Mouse (Mus musculus): ENCODE measurements around the gene Gm10563. TPM values are rescaled to one million over a fixed set of nuclear protein-coding genes. Genes with fewer than 3 reads are reported as not detected.
A peak's percentile ranks its signal among the peaks of the same experiment; 100 is the strongest.
"Not testable (repeated sequence)": the region's sequence is repeated elsewhere in the genome, so short reads cannot be mapped to it uniquely, and the experiment has no call there.

Gene Gm10563
- total RNA-seq, 1 experiment from 2014 or later, result not detected

- no peak for DNase-seq
These were observed 46.7 kb downstream of the Gm10563 start for GRCm38 (mm10) chr4:155598536-155598935.

GRCm38 (mm10) chr4:155596606-155597005 lies 48.6 kb downstream of the Gm10563 start:
- no peak for DNase-seq

DNA sequence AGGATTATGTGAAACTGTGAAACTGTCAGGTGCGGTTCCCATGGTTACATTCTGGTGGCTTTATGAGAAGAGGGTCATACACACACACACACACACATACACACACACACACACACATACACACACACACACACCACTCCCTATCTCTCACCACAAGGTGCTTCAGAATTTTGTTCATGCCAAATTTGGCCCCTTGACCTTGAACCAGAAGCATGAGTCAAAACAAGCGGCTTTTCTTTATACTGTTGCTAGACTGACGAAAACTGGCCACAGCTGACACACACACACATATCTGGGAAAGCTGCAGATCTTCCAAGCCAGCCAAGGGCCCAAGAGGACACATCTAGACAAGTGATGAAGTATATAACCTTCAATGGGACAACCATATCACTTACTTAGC lies 49.4 kb downstream of the Gm10563 start:
- no peak for DNase-seq

DNA sequence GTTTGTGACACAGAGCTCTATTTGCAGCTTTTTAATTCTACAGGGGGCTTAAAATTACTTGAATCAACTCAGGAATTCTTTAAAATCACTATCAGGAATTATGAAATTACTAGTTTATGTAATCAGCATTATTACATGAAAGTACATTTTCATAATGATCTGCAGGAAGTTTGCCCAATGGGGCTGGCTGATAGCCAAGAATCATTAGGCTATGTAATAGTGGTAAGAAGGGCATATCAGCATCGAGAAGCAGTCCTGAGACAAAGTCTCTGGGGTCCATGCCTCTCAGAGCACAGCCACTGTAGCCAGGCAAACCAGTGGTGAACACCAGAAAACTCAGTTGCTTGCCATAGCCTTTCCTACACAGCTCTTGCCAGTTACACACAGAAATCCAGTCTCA lies 51.4 kb downstream of the Gm10563 start:
- no peak for DNase-seq

- DNase-seq, result no peak
These were observed 54.0 kb downstream of the Gm10563 start for GRCm38 (mm10) chr4:155591012-155591719.

DNA sequence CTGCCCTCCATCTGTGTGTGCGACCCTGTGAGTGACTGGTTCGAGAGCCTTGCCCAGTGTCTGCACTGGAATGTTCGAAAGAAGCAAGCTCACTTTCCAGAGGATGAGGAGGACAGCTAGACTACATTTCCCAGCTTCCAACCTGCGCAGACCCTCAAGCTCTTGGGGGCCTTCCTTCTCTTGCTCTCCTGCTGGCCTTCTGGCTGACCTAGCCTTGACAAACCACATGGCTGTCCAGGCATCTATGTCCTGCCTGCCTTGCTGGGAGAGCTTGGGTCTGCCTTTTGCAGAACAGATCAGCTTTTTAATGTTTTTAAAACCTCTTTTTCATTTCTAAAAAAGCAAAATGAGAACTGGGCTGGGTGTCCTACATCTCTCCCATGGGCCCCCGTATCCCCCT lies 55.9 kb downstream of the Gm10563 start:
- DNase-seq, result no peak

GRCm38 (mm10) chr4:155582279-155582905 lies 62.8 kb downstream of the Gm10563 start:
- DNase-seq, result peak; percentile 65

GRCm38 (mm10) chr4:155580420-155580819 lies 64.8 kb downstream of the Gm10563 start:
- DNase-seq, result peak; percentile 60

GRCm38 (mm10) chr4:155578336-155579125 lies 66.7 kb downstream of the Gm10563 start:
- peak; percentile 92 for DNase-seq

- no peak for DNase-seq
These were observed 67.5 kb downstream of the Gm10563 start for GRCm38 (mm10) chr4:155577741-155578140.

- peak; percentile 50 for DNase-seq
These were observed 68.1 kb downstream of the Gm10563 start for GRCm38 (mm10) chr4:155577132-155577531.

GRCm38 (mm10) chr4:155575521-155575920 lies 69.7 kb downstream of the Gm10563 start:
- DNase-seq, result no peak

DNA sequence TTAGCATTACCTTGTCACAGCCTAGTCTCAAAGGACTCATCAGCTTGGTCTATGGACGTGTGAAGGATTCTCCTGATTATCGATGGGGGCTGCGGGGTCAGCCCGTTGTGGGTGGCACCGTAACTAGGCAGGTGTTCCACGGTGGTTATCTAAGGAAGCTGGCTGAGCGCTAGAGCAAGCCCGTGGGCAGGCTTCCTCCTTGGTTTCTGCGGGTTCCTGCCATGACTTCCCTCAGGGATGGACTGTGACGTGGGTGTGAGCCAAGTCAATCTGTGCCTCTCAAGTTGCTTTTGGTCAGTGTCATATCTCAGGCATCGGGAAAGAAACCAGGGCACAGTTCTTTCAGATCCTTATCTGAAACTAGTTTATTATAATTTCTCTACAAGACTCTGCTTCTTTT lies 70.3 kb downstream of the Gm10563 start:
- no peak for DNase-seq

DNA sequence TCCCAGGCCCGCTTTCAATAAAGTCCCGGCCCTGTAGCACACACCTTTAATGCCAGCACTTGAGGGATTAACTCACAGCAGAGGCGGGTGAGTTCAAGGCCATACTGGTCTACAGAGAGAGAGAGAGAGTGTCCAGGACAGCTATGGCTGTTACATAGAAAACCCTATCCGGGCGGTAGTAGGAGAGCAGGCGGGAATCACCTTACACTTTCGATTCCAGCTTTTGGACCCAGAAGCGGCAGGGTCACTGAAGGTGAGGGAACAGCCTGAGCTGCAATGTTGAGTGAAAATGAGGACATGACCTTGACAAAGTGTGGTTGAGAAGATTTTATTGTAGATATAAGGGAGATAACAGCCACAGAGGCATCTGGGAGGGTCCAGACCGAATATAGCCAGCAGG lies 71.3 kb downstream of the Gm10563 start:
- no peak for DNase-seq

DNA sequence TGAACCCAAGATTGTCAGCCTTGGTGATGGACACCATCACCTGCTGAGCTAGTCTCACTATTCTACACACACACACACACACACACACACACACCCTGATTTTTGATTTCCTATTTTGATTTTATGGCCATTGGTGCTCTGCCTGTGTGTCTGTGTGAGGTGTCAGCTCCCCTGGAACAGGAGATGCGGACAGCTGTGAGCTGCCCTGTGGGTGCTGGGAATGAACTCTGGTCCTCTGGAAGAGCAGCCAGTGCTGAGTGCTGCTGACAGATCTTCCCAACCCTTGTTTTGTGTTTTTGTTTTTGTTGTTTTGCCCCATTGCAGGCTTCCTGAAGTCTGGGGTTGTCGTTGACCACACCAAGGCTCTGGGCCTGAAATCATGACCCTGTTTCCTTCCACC lies 72.1 kb downstream of the Gm10563 start:
- no peak for DNase-seq

DNA sequence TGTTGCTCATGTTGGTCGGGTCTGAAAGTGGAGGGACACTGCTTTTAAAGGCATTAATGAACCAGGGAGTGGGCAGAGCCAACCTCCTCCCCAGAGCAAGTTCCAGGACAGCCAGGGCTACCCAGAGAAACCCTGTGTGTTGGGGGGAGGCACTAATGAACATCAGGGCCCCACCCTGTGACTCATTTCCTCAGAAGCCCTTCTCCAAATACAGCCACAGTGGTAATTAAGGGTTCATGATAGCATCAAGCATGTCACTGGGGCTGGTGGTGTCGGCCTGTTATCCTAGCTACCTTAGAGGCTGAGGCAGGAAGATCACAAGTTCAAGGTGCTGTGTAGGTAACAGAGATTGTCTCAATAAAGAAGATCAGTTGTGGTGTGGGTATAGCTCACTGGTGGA lies 73.8 kb downstream of the Gm10563 start:
- no peak for DNase-seq

DNA sequence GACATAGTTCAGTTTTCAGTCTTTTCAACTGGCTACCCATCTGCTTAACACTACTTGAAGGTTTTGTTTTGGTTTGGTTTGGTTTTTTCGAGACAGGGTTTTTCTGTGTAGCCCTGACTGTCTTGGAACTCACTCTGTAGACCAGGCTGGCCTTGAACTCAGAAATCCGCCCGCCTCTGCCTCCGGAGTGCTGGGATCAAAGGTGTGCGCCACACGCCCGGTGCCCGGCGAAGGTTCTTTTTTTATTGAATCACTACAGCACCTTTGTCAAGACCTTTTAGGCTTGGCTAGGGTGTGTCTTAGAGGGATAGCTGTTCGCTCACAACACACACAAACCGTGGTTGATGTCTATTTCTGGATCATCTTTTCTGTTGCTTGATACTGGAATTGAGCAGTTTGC lies 74.9 kb downstream of the Gm10563 start:
- not testable (repeated sequence) for DNase-seq

GRCm38 (mm10) chr4:155569818-155570217 lies 75.4 kb downstream of the Gm10563 start:
- no peak for DNase-seq

GRCm38 (mm10) chr4:155568632-155569370 lies 76.4 kb downstream of the Gm10563 start:
- DNase-seq, result no peak

DNA sequence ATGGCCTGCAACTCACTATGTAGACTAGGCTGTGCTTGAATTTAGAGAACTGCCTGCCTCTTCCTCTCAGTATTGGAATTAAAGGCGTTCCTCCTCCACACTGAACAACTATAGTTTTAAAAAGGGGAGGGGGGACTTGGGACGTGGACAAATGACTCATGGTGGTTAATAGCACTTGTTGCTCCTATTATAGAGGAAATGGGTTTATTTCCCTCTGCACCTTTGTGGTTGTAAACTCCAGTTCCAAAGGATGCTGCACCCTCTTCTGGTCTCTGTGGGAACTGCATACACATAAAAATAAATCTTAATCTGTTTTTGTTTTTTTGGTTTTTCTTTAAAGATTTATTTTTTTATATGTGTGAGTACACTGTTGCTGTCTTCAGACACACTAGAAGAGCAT lies 77.0 kb downstream of the Gm10563 start:
- no peak for DNase-seq

DNA sequence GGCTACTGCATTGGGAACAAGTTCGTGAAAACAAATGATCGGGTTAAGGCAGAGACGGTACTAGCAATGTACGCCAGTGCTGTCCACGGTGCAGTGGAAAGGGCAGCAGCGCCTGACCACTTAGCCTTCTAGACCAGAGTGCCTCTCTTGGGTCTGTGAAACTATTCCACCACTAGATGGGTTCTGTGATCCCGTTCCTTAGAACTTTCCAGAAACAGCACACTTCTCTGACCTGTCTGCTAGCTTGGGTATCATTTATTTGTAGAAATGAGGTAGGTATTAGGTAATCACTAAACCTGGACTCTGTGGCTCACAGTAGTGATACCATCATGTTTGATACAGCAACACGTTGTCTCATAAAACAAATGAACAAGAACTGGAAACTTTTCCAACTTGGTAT lies 78.7 kb downstream of the Gm10563 start:
- DNase-seq, result no peak
